Mouse (Mus musculus) liver, embryonic 11.5 days (tissue): ENCODE data around the gene Cnot11. TPM values are rescaled to one million over a fixed set of nuclear protein-coding genes. Genes with fewer than 3 reads are reported as not detected.
A peak's percentile ranks its signal among the peaks of the same experiment; 100 is the strongest.

Experiments
- ATAC-seq: fragments of 200-750 bp; cut with Nextera tagmentation; replicated peaks from 2 replicates; pipeline ENCODE4 v1.8.0; 2017; ENCODE audit warnings: moderate number of reproducible peaks, mild to moderate bottlenecking, moderate TSS enrichment, moderate library complexity; ENCODE audit not compliant: low FRiP score
- DNase-seq: peaks from one replicate; pipeline ENCODE4 v3.0.0-alpha.2; 2017; ENCODE audit warnings: low spot score
- H3K27ac ChIP-seq: fragments of 300-500 bp; sonication (generic); 2 replicates; pipeline ENCODE4 v1.5.1; 2014; ENCODE audit warnings: mild to moderate bottlenecking, low read depth, low read length, control low read depth
- H3K27me3 ChIP-seq: fragments of 300-500 bp; sonication (generic); replicated peaks from 2 replicates; pipeline ENCODE4 v1.6.1; 2014; ENCODE audit warnings: low read length, mixed read lengths; ENCODE audit not compliant: control insufficient read depth, insufficient read depth
- H3K36me3 ChIP-seq: fragments of 300-500 bp; sonication (generic); 2 replicates; pipeline ENCODE4 v1.6.1; 2014; ENCODE audit warnings: mild to moderate bottlenecking, low read length, moderate library complexity, mixed read lengths; ENCODE audit not compliant: control insufficient read depth, insufficient read depth
- H3K4me1 ChIP-seq: fragments of 300-500 bp; sonication (generic); replicated peaks from 2 replicates; pipeline ENCODE4 v1.6.1; 2014; ENCODE audit warnings: low read length, mixed read lengths; ENCODE audit not compliant: control insufficient read depth, insufficient read depth
- H3K4me2 ChIP-seq: fragments of 300-500 bp; sonication (generic); 2 replicates; pipeline ENCODE4 v1.6.1; 2014; ENCODE audit warnings: mild to moderate bottlenecking, control low read depth, moderate library complexity
- H3K4me3 ChIP-seq: fragments of 300-500 bp; sonication (generic); 2 replicates; pipeline ENCODE4 v1.5.1; 2014; ENCODE audit warnings: low read depth, low read length, control low read depth
- H3K9ac ChIP-seq: fragments of 300-500 bp; sonication (generic); 2 replicates; pipeline ENCODE4 v1.6.1; 2014; ENCODE audit warnings: low read depth, low read length, control low read depth
- H3K9me3 ChIP-seq: fragments of 300-500 bp; sonication (generic); 2 replicates; pipeline ENCODE4 v1.6.1; 2016; ENCODE audit warnings: low read length, inconsistent platforms, mixed read lengths; ENCODE audit not compliant: control insufficient read depth
- WGBS: fragments of 180-500 bp; shearing (Covaris S2); extraction: QIAGEN DNeasy Blood & Tissue Kit; methylation state at CpG from one replicate; pipeline ENCODE4 v1.1.7; 2014; 5-methylcytosine and 5-hydroxymethylcytosine counted together
- polyA plus RNA-seq: library from polyadenylated mRNA; unstranded; fragments of >200 nt; fragmentation: Nextera tagmentation; extraction: Ambion mirVana; gene quantifications from 2 replicates; pipeline ENCODE4 v1.2.1, GENCODE M21; 2014

Cnot11 gene
- polyA plus RNA-seq, 1 experiment from 2014 or later = 24.3 TPM

- no peak for DNase-seq
- no peak overlapping the region for H3K4me2 ChIP-seq
- no peaks in the 10 kb centered on the region for H3K4me1 ChIP-seq
- no peak for ATAC-seq
- 65% methylated on average over 3 of the region's 3 CpGs for WGBS
- no peak overlapping the region for H3K27ac ChIP-seq
- H3K27me3 ChIP-seq = no peaks in the 10 kb centered on the region
- H3K9me3 ChIP-seq = no peaks in the 10 kb centered on the region
- peaks cover 6% of the 10 kb centered on the region; the same call in 1 of the 2 replicates for H3K36me3 ChIP-seq
- H3K9ac ChIP-seq = no peak overlapping the region
- no peak overlapping the region for H3K4me3 ChIP-seq
These were observed 29.8 kb downstream of the Cnot11 start for GRCm38 (mm10) chr1:39564603-39565002.

GRCm38 (mm10) chr1:39568079-39568478 lies 33.3 kb downstream of the Cnot11 start:
- H3K9ac ChIP-seq = no peak overlapping the region
- peaks cover 6% of the 10 kb centered on the region; the same call in 1 of the 2 replicates for H3K36me3 ChIP-seq
- ATAC-seq (no peak), DNase-seq (no peak)
- no peak overlapping the region for H3K4me3 ChIP-seq
- H3K4me2 ChIP-seq = no peak overlapping the region
- no peaks in the 10 kb centered on the region for H3K9me3 ChIP-seq
- H3K4me1 ChIP-seq = peaks cover 3% of the 10 kb centered on the region
- H3K27ac ChIP-seq = no peak overlapping the region
- H3K27me3 ChIP-seq = no peaks in the 10 kb centered on the region

- no peak overlapping the region for H3K27ac ChIP-seq
- DNase-seq = no peak
- no peak overlapping the region for H3K4me2 ChIP-seq
These were observed 36.9 kb downstream of the Cnot11 start for GRCm38 (mm10) chr1:39571653-39572052.

GRCm38 (mm10) chr1:39573890-39574289 lies 39.1 kb downstream of the Cnot11 start:
- no peak overlapping the region for H3K4me3 ChIP-seq
- 63% methylated on average over 7 of the region's 7 CpGs for WGBS
- H3K4me2 ChIP-seq = no peak overlapping the region
- 0 out of 2 replicates have a peak, but pooled peaks cover 3% of the 10 kb centered on the region for H3K36me3 ChIP-seq
- no peaks in the 10 kb centered on the region for H3K9me3 ChIP-seq
- peaks cover 27% of the 10 kb centered on the region for H3K4me1 ChIP-seq
- no peak for DNase-seq
- H3K9ac ChIP-seq = no peak overlapping the region
- H3K27me3 ChIP-seq = no peaks in the 10 kb centered on the region
- no peak for ATAC-seq
- no peak overlapping the region for H3K27ac ChIP-seq

More at GRCm38 (mm10) chr1:39571653-39572052, 36.9 kb downstream of the Cnot11 start:
- WGBS = 49% methylated on average over 6 of the region's 6 CpGs
- Histone ChIP-seq H3K9ac (no peak overlapping the region), H3K4me1 (peaks cover 21% of the 10 kb centered on the region), H3K36me3 (0 out of 2 replicates have a peak, but pooled peaks cover 3% of the 10 kb centered on the region), H3K4me3 (no peak overlapping the region), H3K9me3 (no peaks in the 10 kb centered on the region), H3K27me3 (no peaks in the 10 kb centered on the region)
- no peak for ATAC-seq

- WGBS = 10% methylated on average over 8 of the region's 8 CpGs
- H3K4me1 ChIP-seq = peaks cover 27% of the 10 kb centered on the region
These were observed 41.1 kb downstream of the Cnot11 start for GRCm38 (mm10) chr1:39575778-39576375.

GRCm38 (mm10) chr1:39576431-39577243 lies 41.8 kb downstream of the Cnot11 start:
- Histone ChIP-seq H3K27me3 (no peaks in the 10 kb centered on the region), H3K36me3 (no peaks in the 10 kb centered on the region), H3K9me3 (no peaks in the 10 kb centered on the region), H3K4me1 (peaks cover 27% of the 10 kb centered on the region), H3K27ac (peak overlapping the region; percentile 97), H3K4me2 (peak overlapping the region; percentile 91), H3K4me3 (peak overlapping the region; percentile 64), H3K9ac (peak overlapping the region; percentile 96)
- WGBS = under 1% methylated on average over 88 of the region's 88 CpGs
- DNase-seq (peak; percentile 76), ATAC-seq (peak; percentile 56)

More at GRCm38 (mm10) chr1:39575778-39576375, 41.1 kb downstream of the Cnot11 start:
- Histone ChIP-seq H3K4me2 (peak overlapping the region; percentile 91), H3K9ac (peak overlapping the region; percentile 96), H3K36me3 (no peaks in the 10 kb centered on the region), H3K9me3 (no peaks in the 10 kb centered on the region), H3K27me3 (no peaks in the 10 kb centered on the region), H3K4me3 (peak overlapping the region; percentile 64), H3K27ac (peak overlapping the region; percentile 97)
- ATAC-seq (no peak), DNase-seq (no peak)

GRCm38 (mm10) chr1:39577253-39577705 lies 42.5 kb downstream of the Cnot11 start, which contains the start of gene Rnf149:
Rnf149 (minus strand) TSS chr1:39577405.
- Histone ChIP-seq H3K27me3 (no peaks in the 10 kb centered on the region), H3K4me2 (peak within 1 kb of the TSS; percentile 91), H3K9ac (peak within 1 kb of the TSS; percentile 96), H3K36me3 (no peaks in the 10 kb centered on the region), H3K9me3 (no peaks in the 10 kb centered on the region), H3K27ac (peak within 1 kb of the TSS; percentile 97), H3K4me1 (peaks cover 25% of the 10 kb centered on the region), H3K4me3 (peak within 1 kb of the TSS; percentile 64)
- DNase-seq = peak; percentile 98
- ATAC-seq = peak; percentile 90
- WGBS = under 1% methylated on average over 49 of the region's 49 CpGs

- Histone ChIP-seq H3K9me3 (no peaks in the 10 kb centered on the region), H3K36me3 (no peaks in the 10 kb centered on the region), H3K27ac (no peak overlapping the region), H3K4me3 (no peak overlapping the region), H3K9ac (no peak overlapping the region), H3K4me2 (no peak overlapping the region), H3K27me3 (no peaks in the 10 kb centered on the region), H3K4me1 (peaks cover 24% of the 10 kb centered on the region)
- ATAC-seq (no peak), DNase-seq (no peak)
- WGBS = 75% methylated on average over 5 of the region's 5 CpGs
These were observed 43.7 kb downstream of the Cnot11 start for GRCm38 (mm10) chr1:39578446-39578845.
